Mouse (Mus musculus) MEL (cell line): ENCODE results near the gene Col26a1. TPM values are rescaled to one million over a fixed set of nuclear protein-coding genes. Genes with fewer than 3 reads are reported as not detected.

Source experiments
- DNase-seq: peaks from one replicate; pipeline ENCODE4 v3.0.0; 2011; ENCODE audit warnings: low read depth, low spot score
- H3K27ac ChIP-seq: 2 replicates; pipeline ENCODE4 v1.5.1; 2012; ENCODE audit warnings: low read depth, mild to moderate bottlenecking, control low read depth, low read length, moderate library complexity; ENCODE audit not compliant: control insufficient read depth
- H3K27me3 ChIP-seq, 2 experiments: fragments of 150-350 bp in 1 of 2; sonication (generic) in 1 of 2; 2 replicates each; pipeline ENCODE4 v1.6.1; 2012; ENCODE audit warnings: low read length in 2 of 2, mild to moderate bottlenecking in 2 of 2, improper control_type of control experiment in 1 of 2, moderate library complexity in 1 of 2; ENCODE audit not compliant: insufficient read depth in 2 of 2, control insufficient read depth in 1 of 2
- H3K36me3 ChIP-seq, 2 experiments: 2 replicates each; pipeline ENCODE4 v1.6.1; 2012 to 2014; ENCODE audit warnings: low read length in 2 of 2, improper control_type of control experiment in 1 of 2, inconsistent platforms in 1 of 2, mild to moderate bottlenecking in 1 of 2; ENCODE audit not compliant: insufficient read depth in 2 of 2, control insufficient read depth in 1 of 2
- H3K4me1 ChIP-seq, 2 experiments: fragments of 150-350 bp in 1 of 2; sonication (generic) in 1 of 2; 2 replicates each; pipeline ENCODE4 v1.6.1; 2012; ENCODE audit warnings: low read length in 2 of 2, improper control_type of control experiment in 1 of 2, mild to moderate bottlenecking in 1 of 2; ENCODE audit not compliant: insufficient read depth in 2 of 2, control insufficient read depth in 1 of 2
- H3K4me3 ChIP-seq, 2 experiments: fragments of 150-350 bp in 1 of 2; sonication (generic) in 1 of 2; 2 replicates each; pipeline ENCODE4 v1.5.1; 2012; ENCODE audit warnings: low read depth in 2 of 2, low read length in 2 of 2, mild to moderate bottlenecking in 2 of 2, moderate library complexity in 2 of 2, control low read depth in 1 of 2, improper control_type of control experiment in 1 of 2; ENCODE audit not compliant: control insufficient read depth in 1 of 2, insufficient read depth in 1 of 2
- H3K79me2 ChIP-seq: 2 replicates; pipeline ENCODE4 v1.6.1; 2012; ENCODE audit warnings: mild to moderate bottlenecking, low read length, moderate library complexity; ENCODE audit not compliant: control insufficient read depth, poor library complexity, insufficient read depth
- H3K9ac ChIP-seq: 2 replicates; pipeline ENCODE4 v1.6.1; 2012; ENCODE audit warnings: low read depth, mild to moderate bottlenecking, control low read depth, low read length, moderate library complexity; ENCODE audit not compliant: control insufficient read depth, poor library complexity, severe bottlenecking
- H3K9me3 ChIP-seq: fragments of 150-350 bp; sonication (generic); replicated peaks from 2 replicates; pipeline ENCODE4 v1.6.1; 2012; ENCODE audit warnings: mild to moderate bottlenecking, low read length, improper control_type of control experiment, moderate library complexity; ENCODE audit not compliant: insufficient read depth
- BHLHE40 ChIP-seq: IDR thresholded peaks from 2 replicates; pipeline ENCODE4 v1.6.1; 2012; ENCODE audit warnings: low read depth, mild to moderate bottlenecking, inconsistent platforms, low read length, improper control_type of control experiment, borderline replicate concordance
- CHD1 ChIP-seq: IDR thresholded peaks from 2 replicates; pipeline ENCODE4 v1.6.1; 2012; ENCODE audit warnings: low read depth, mild to moderate bottlenecking, inconsistent platforms, low read length, improper control_type of control experiment
- CHD2 ChIP-seq: IDR thresholded peaks from 2 replicates; pipeline ENCODE4 v1.6.1; 2011; ENCODE audit warnings: low read length, improper control_type of control experiment
- CTCF ChIP-seq, 3 experiments: IDR thresholded peaks in 2 of 3; conservative IDR thresholded peaks in 1 of 3; 2 replicates each; pipeline ENCODE4 v1.5.1; 2011 to 2012; ENCODE audit warnings: low read length in 3 of 3, low read depth in 2 of 3, mild to moderate bottlenecking in 2 of 3, improper control_type of control experiment in 1 of 3, inconsistent platforms in 1 of 3, mixed read lengths in 1 of 3, moderate library complexity in 1 of 3; ENCODE audit not compliant: control insufficient read depth in 1 of 3, insufficient read depth in 1 of 3, poor library complexity in 1 of 3, severe bottlenecking in 1 of 3
- E2F4 ChIP-seq: IDR thresholded peaks from 2 replicates; pipeline ENCODE4 v1.6.1; 2011; ENCODE audit warnings: low read depth, low read length, improper control_type of control experiment, borderline replicate concordance
- EP300 ChIP-seq, 2 experiments: IDR thresholded peaks; 2 replicates each; pipeline ENCODE4 v1.6.1; 2011; ENCODE audit warnings: improper control_type of control experiment in 2 of 2, low read length in 2 of 2, low read depth in 1 of 2, mild to moderate bottlenecking in 1 of 2
- ETS1 ChIP-seq: IDR thresholded peaks from 2 replicates; pipeline ENCODE4 v1.6.1; 2012; ENCODE audit warnings: low read depth, mild to moderate bottlenecking, inconsistent platforms, low read length, improper control_type of control experiment, moderate library complexity
- GABPA ChIP-seq: IDR thresholded peaks from 2 replicates; pipeline ENCODE4 v1.6.1; 2012; ENCODE audit warnings: low read depth, mild to moderate bottlenecking, inconsistent platforms, low read length, improper control_type of control experiment, moderate library complexity
- GATA1 ChIP-seq: IDR thresholded peaks from 2 replicates; pipeline ENCODE4 v1.6.1; 2011; ENCODE audit warnings: low read depth, low read length, improper control_type of control experiment
- JUND ChIP-seq: IDR thresholded peaks from 2 replicates; pipeline ENCODE4 v1.6.1; 2011; ENCODE audit warnings: low read depth, mild to moderate bottlenecking, improper control_type of control experiment, low read length
- KAT2A ChIP-seq: conservative IDR thresholded peaks from 2 replicates; pipeline ENCODE4 v1.6.1; 2012; ENCODE audit warnings: low read depth, low read length, improper control_type of control experiment, inconsistent platforms
- MEF2A ChIP-seq: IDR thresholded peaks from 2 replicates; pipeline ENCODE4 v1.6.1; 2014; ENCODE audit warnings: low read depth, mild to moderate bottlenecking, inconsistent platforms, low read length, improper control_type of control experiment; ENCODE audit not compliant: poor library complexity, insufficient replicate concordance, severe bottlenecking; ENCODE audit errors: extremely low read depth
- MXI1 ChIP-seq: IDR thresholded peaks from 2 replicates; pipeline ENCODE4 v1.6.1; 2011; ENCODE audit warnings: mild to moderate bottlenecking, low read depth, low read length, improper control_type of control experiment
- MYC ChIP-seq: IDR thresholded peaks from 2 replicates; pipeline ENCODE4 v1.6.1; 2011; ENCODE audit warnings: low read depth, mild to moderate bottlenecking, low read length, improper control_type of control experiment, moderate library complexity
- NELFE ChIP-seq: IDR thresholded peaks from 2 replicates; pipeline ENCODE4 v1.6.1; 2011; ENCODE audit warnings: low read depth, low read length, improper control_type of control experiment
- NRF1 ChIP-seq: IDR thresholded peaks from 2 replicates; pipeline ENCODE4 v1.6.1; 2014; ENCODE audit warnings: low read depth, mild to moderate bottlenecking, inconsistent platforms, low read length, improper control_type of control experiment, moderate library complexity; ENCODE audit not compliant: poor library complexity, insufficient read depth, severe bottlenecking
- POLR2A ChIP-seq, 2 experiments: IDR thresholded peaks; 2 replicates each; pipeline ENCODE4 v1.6.1; 2011 to 2012; ENCODE audit warnings: low read length in 2 of 2, mild to moderate bottlenecking in 2 of 2, control low read depth in 1 of 2, improper control_type of control experiment in 1 of 2, low read depth in 1 of 2, moderate library complexity in 1 of 2; ENCODE audit not compliant: control insufficient read depth in 1 of 2, insufficient read depth in 1 of 2, poor library complexity in 1 of 2
- POLR2AphosphoS2 ChIP-seq: IDR thresholded peaks from 2 replicates; pipeline ENCODE4 v1.6.1; 2011; ENCODE audit warnings: low read length, improper control_type of control experiment
- RAD21 ChIP-seq: IDR thresholded peaks from 2 replicates; pipeline ENCODE4 v1.6.1; 2011; ENCODE audit warnings: mild to moderate bottlenecking, low read depth, low read length, improper control_type of control experiment
- TAL1 ChIP-seq: IDR thresholded peaks from 2 replicates; pipeline ENCODE4 v1.6.1; 2012; ENCODE audit warnings: mild to moderate bottlenecking, inconsistent platforms, low read length, moderate library complexity, mixed read lengths
- TBP ChIP-seq: IDR thresholded peaks from 2 replicates; pipeline ENCODE4 v1.8.0; 2011; ENCODE audit warnings: low read depth, low read length, improper control_type of control experiment
- TCF12 ChIP-seq: IDR thresholded peaks from 2 replicates; pipeline ENCODE4 v1.6.1; 2014; ENCODE audit warnings: low read depth, mild to moderate bottlenecking, inconsistent platforms, low read length, improper control_type of control experiment, moderate library complexity
- USF1 ChIP-seq: IDR thresholded peaks from 2 replicates; pipeline ENCODE4 v1.6.1; 2014; ENCODE audit warnings: low read depth, mild to moderate bottlenecking, inconsistent platforms, low read length, improper control_type of control experiment, moderate library complexity
- ZMIZ1 ChIP-seq: IDR thresholded peaks from 2 replicates; pipeline ENCODE4 v1.6.1; 2012; ENCODE audit warnings: low read depth, mild to moderate bottlenecking, inconsistent platforms, low read length, improper control_type of control experiment, moderate library complexity
- ZNF384 ChIP-seq: IDR thresholded peaks from 2 replicates; pipeline ENCODE4 v1.6.1; 2012; ENCODE audit warnings: low read depth, mild to moderate bottlenecking, inconsistent platforms, low read length, improper control_type of control experiment
- polyA plus RNA-seq, 2 experiments: library from polyadenylated mRNA; stranded (reverse) in 1 of 2; unstranded in 1 of 2; fragments of >175 nt in 1 of 2; fragments of >200 nt in 1 of 2; gene quantifications; 2 replicates each; pipeline versions ENCODE4 v1.2.1 to v1.2.4; 2012; ENCODE audit warnings: low replicate concordance in 2 of 2, low read depth in 1 of 2; ENCODE audit not compliant: insufficient read length in 2 of 2, insufficient read depth in 1 of 2, missing spikeins in 1 of 2
- total RNA-seq: library from RNA; depleted of rRNA; stranded (reverse); fragments of 300-350 nt; gene quantifications from 2 replicates; pipeline ENCODE4 v1.2.3, GENCODE M21; 2012

Col26a1 gene
- total and polyA plus RNA-seq, 3 experiments, result not detected

GRCm38 (mm10) chr5:136792541-136792940, 90.5 kb downstream of the Col26a1 start:
- H3K4me1 ChIP-seq, result no peaks in the 10 kb centered on the region
- H3K79me2 ChIP-seq, result no peaks in the 10 kb centered on the region
- no peak overlapping the region for H3K27ac ChIP-seq
- no peak overlapping the region for H3K4me3 ChIP-seq
- H3K27me3 ChIP-seq, result peaks cover 0 to 2% of the 10 kb centered on the region in 2 experiments; a peak in 3 of 4 replicates
- no peaks in the 10 kb centered on the region for H3K36me3 ChIP-seq
- TF ChIP-seq RAD21, result no peak
- H3K9ac ChIP-seq, result no peak overlapping the region
- H3K9me3 ChIP-seq, result no peaks in the 10 kb centered on the region
- DNase-seq, result no peak

- Histone ChIP-seq H3K4me1 (no peaks in the 10 kb centered on the region), H3K9ac (no peak overlapping the region), H3K27me3 (peaks cover 0 to 2% of the 10 kb centered on the region in 2 experiments; a peak in 3 of 4 replicates), H3K4me3 (no peak overlapping the region), H3K27ac (no peak overlapping the region)
- TF ChIP-seq TBP (no peak), POLR2A (IDR thresholded peaks at IDR 0.05; ENCODE audit: control insufficient read depth in 1 of 2, insufficient read depth in 1 of 2, low read depth in 1 of 2, low read length in 2 of 2, poor library complexity in 1 of 2) (no peak), ZNF384 (no peak), USF1 (no peak), TCF12 (no peak), NRF1 (no peak), GABPA (no peak), NELFE (no peak), ETS1 (no peak), CHD1 (no peak), POLR2AphosphoS2 (no peak), CTCF (IDR thresholded peaks at IDR 0.05 in 2 of 3, conservative IDR thresholded peaks at IDR 0.05 in 1 of 3; ENCODE audit: control insufficient read depth in 1 of 3, insufficient read depth in 1 of 3, low read depth in 2 of 3, low read length in 3 of 3, poor library complexity in 1 of 3, severe bottlenecking in 1 of 3) (no peak)
- TF ChIP-seq, all 39 proteins: peak for 0
- Histone ChIP-seq H3K79me2 (no peaks in the 10 kb centered on the region), H3K9me3 (no peaks in the 10 kb centered on the region), H3K36me3 (no peaks in the 10 kb centered on the region)
- no peak for DNase-seq
Observed at GRCm38 (mm10) chr5:136791204-136791603, 91.8 kb downstream of the Col26a1 start.

- Histone ChIP-seq H3K9ac (no peak overlapping the region), H3K79me2 (no peaks in the 10 kb centered on the region), H3K27me3 (peaks cover 0 to 2% of the 10 kb centered on the region in 2 experiments; a peak in 3 of 4 replicates), H3K4me1 (no peaks in the 10 kb centered on the region), H3K36me3 (no peaks in the 10 kb centered on the region), H3K9me3 (no peaks in the 10 kb centered on the region), H3K4me3 (no peak overlapping the region), H3K27ac (no peak overlapping the region)
- peak; percentile 88 for DNase-seq
- no peak for TF ChIP-seq JUND
- TF ChIP-seq MEF2A, result no peak
- TF ChIP-seq ZMIZ1, result no peak
- no peak for TF ChIP-seq TAL1
- no peak for TF ChIP-seq BHLHE40
- no peak for TF ChIP-seq NELFE
- no peak for TF ChIP-seq GATA1
- TF ChIP-seq CHD2, result no peak
- no peak for TF ChIP-seq POLR2AphosphoS2
- no peak for TF ChIP-seq E2F4
- TF ChIP-seq MYC, result no peak
- no peak for TF ChIP-seq ETS1
- no peak for TF ChIP-seq MXI1
- no peak for TF ChIP-seq TBP
- no peak for TF ChIP-seq KAT2A
- TF ChIP-seq EP300 (IDR thresholded peaks at IDR 0.05; ENCODE audit: low read depth in 1 of 2, low read length in 2 of 2), result no peak
- no peak for TF ChIP-seq NRF1
Observed at GRCm38 (mm10) chr5:136790570-136791196, 92.3 kb downstream of the Col26a1 start.
